Mouse (Mus musculus): ENCODE measurements around the gene Cmtr1.

Gene Cmtr1

GRCm38 (mm10) chr17:29732522-29732921 lies 72.1 kb downstream of the Cmtr1 start:
- no peak for TF ChIP-seq GATA4 (IDR thresholded peaks at IDR 0.05; ENCODE audit: insufficient replicate concordance, low read length)

DNA sequence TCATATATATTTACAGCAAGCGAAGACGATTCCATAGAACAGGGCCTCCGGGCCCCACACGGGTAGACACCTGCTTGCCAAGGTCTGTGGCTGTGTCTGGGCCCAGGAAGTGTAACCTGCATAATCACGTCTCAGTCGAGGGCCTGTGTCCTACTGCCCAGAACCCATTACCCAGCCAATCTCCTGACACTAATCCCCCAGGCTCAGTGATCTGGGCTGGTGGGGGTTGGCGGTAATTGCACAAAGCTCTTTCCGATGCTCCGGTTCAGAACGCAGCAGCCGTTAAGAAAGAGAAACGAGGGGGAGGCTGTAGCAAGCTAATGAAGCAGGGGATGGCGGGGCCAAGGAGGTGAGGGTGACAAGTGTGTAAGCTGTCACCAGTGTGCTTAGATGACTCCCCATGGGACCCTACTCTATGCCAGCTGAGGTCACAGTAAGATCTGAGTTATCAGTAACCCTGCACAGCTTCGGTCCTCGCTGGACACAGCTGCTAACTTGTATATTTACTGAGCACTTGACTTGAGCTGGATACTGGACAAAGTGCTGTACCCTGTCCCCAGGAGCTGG lies 76.1 kb downstream of the Cmtr1 start:
- TF ChIP-seq GATA4 (IDR thresholded peaks at IDR 0.05; ENCODE audit: insufficient replicate concordance, low read length), result no peak

- no peak for TF ChIP-seq GATA4 (IDR thresholded peaks at IDR 0.05; ENCODE audit: insufficient replicate concordance, low read length)
Measured at GRCm38 (mm10) chr17:29737849-29738804, 77.7 kb downstream of the Cmtr1 start.

GRCm38 (mm10) chr17:29747466-29747865 lies 87.1 kb downstream of the Cmtr1 start:
- no peak for TF ChIP-seq GATA4 (IDR thresholded peaks at IDR 0.05; ENCODE audit: insufficient replicate concordance, low read length)

DNA sequence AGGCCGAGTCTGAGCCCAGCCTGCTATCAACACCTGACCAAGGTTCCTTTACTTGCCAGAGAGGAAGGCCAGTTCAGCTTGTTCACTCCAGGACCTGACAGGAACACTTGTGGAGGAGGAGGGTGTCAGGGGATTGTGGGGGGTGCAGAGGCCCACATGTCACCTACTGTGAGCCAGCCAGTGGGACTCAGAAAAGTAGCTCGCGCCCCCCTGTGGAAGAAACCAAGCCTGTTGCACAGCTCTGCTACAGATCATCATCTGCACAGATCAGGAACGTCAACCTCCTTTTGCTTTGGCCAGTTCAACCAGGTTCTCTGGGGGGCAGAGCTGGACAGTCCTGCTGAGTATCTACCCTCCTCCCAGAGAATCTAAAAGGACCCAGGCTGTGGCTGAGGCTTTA lies 94.1 kb downstream of the Cmtr1 start:
- no peak for TF ChIP-seq GATA4 (IDR thresholded peaks at IDR 0.05; ENCODE audit: insufficient replicate concordance, low read length)
